Mouse (Mus musculus) liver, adult 2 months (tissue): Measurements from ENCODE around the gene Shroom1. TPM values are rescaled to one million over a fixed set of nuclear protein-coding genes. Genes with fewer than 3 reads are reported as not detected.

Experiments
- DNase-seq: peaks from one replicate; pipeline ENCODE4 v3.0.0-alpha.2; 2011; ENCODE audit warnings: low read depth, low spot score; ENCODE audit errors: extremely low read depth
- H3K27ac ChIP-seq: fragments of 200-500 bp; replicated peaks from 2 replicates; pipeline ENCODE4 v1.5.1; 2012; ENCODE audit warnings: low read depth, mild to moderate bottlenecking, control low read depth, inconsistent platforms, low read length; ENCODE audit not compliant: insufficient read depth
- H3K27me3 ChIP-seq: fragments of 200-500 bp; 2 replicates; pipeline ENCODE4 v1.6.1; 2012; ENCODE audit warnings: mild to moderate bottlenecking, moderate library complexity, low read length, inconsistent platforms; ENCODE audit not compliant: control insufficient read depth, insufficient read depth
- H3K36me3 ChIP-seq: fragments of 200-500 bp; 2 replicates; pipeline ENCODE4 v1.6.1; 2012; ENCODE audit warnings: low read length, inconsistent platforms; ENCODE audit not compliant: control insufficient read depth, insufficient read depth
- H3K4me1 ChIP-seq: fragments of 200-500 bp; 2 replicates; pipeline ENCODE4 v1.6.1; 2011; ENCODE audit warnings: low read length; ENCODE audit not compliant: control insufficient read depth, insufficient read depth
- H3K4me3 ChIP-seq: fragments of 200-500 bp; 2 replicates; pipeline ENCODE4 v1.5.1; 2011; ENCODE audit warnings: low read depth, mild to moderate bottlenecking, control low read depth, low read length, moderate library complexity; ENCODE audit not compliant: insufficient read depth
- H3K79me2 ChIP-seq: fragments of 200-500 bp; 2 replicates; pipeline ENCODE4 v1.6.1; 2012; ENCODE audit warnings: inconsistent platforms, mild to moderate bottlenecking, low read length, moderate library complexity; ENCODE audit not compliant: control insufficient read depth, insufficient read depth
- H3K9ac ChIP-seq: fragments of 200-500 bp; 2 replicates; pipeline ENCODE4 v1.6.1; 2012; ENCODE audit warnings: low read depth, mild to moderate bottlenecking, control low read depth, inconsistent platforms, low read length
- CTCF ChIP-seq: fragments of 200-500 bp; IDR thresholded peaks from 2 replicates; pipeline ENCODE4 v1.5.1; 2011; ENCODE audit warnings: low read depth, low read length, control low read depth
- POLR2A ChIP-seq: fragments of 200-500 bp; IDR thresholded peaks from 2 replicates; pipeline ENCODE4 v1.6.1; 2011; ENCODE audit warnings: low read length, control low read depth; ENCODE audit not compliant: insufficient read depth; ENCODE audit errors: extremely low read depth
- WGBS: fragments of 180-500 bp; shearing (Covaris S2); methylation state at CpG from one replicate; pipeline ENCODE4 v1.1.7; 2018; 5-methylcytosine and 5-hydroxymethylcytosine counted together
- polyA plus RNA-seq: library from polyadenylated mRNA; depleted of rRNA; stranded (reverse); fragments of >200 nt; gene quantifications from 2 replicates; pipeline ENCODE4 v1.2.3, GENCODE M21; 2012
- total RNA-seq: library from RNA; depleted of rRNA; stranded (reverse); fragments of >200 nt; gene quantifications from 2 replicates; pipeline ENCODE4 v1.2.3, GENCODE M21; 2014

Shroom1 gene
- total and polyA plus RNA-seq, 2 experiments, result 12.8 to 43.4 TPM

GRCm38 (mm10) chr11:53489421-53489820, 32.4 kb downstream of the Shroom1 start:
- no peak for DNase-seq
- Histone ChIP-seq H3K4me1 (peaks cover 4% of the 10 kb centered on the region; the same call in 1 of the 2 replicates), H3K9ac (no peak overlapping the region), H3K27ac (no peak overlapping the region), H3K4me3 (no peak overlapping the region), H3K79me2 (no peaks in the 10 kb centered on the region), H3K27me3 (no peaks in the 10 kb centered on the region), H3K36me3 (no peaks in the 10 kb centered on the region)
- TF ChIP-seq POLR2A (no peak), CTCF (no peak)
- 81% methylated on average over 9 of the region's 9 CpGs for WGBS

- H3K4me3 ChIP-seq, result no peak overlapping the region
- H3K36me3 ChIP-seq, result no peaks in the 10 kb centered on the region
- H3K9ac ChIP-seq, result no peak overlapping the region
- DNase-seq, result peak; percentile 13
- WGBS, result 46% methylated on average over 8 of the region's 8 CpGs
- H3K79me2 ChIP-seq, result no peaks in the 10 kb centered on the region
- no peaks in the 10 kb centered on the region for H3K27me3 ChIP-seq
- TF ChIP-seq CTCF (no peak), POLR2A (no peak)
- H3K4me1 ChIP-seq, result peaks cover 4% of the 10 kb centered on the region; the same call in 1 of the 2 replicates
- no peak overlapping the region for H3K27ac ChIP-seq
Observed at GRCm38 (mm10) chr11:53491954-53492401, 35.0 kb downstream of the Shroom1 start.

- H3K4me3 ChIP-seq, result no peak overlapping the region
- TF ChIP-seq CTCF (no peak), POLR2A (no peak)
- no peaks in the 10 kb centered on the region for H3K79me2 ChIP-seq
- no peak for DNase-seq
- no peaks in the 10 kb centered on the region for H3K36me3 ChIP-seq
- no peak overlapping the region for H3K9ac ChIP-seq
- H3K4me1 ChIP-seq, result no peaks in the 10 kb centered on the region
- H3K27ac ChIP-seq, result no peak overlapping the region
- H3K27me3 ChIP-seq, result no peaks in the 10 kb centered on the region
- WGBS, result 81% methylated on average over 3 of the region's 3 CpGs
Observed at GRCm38 (mm10) chr11:53493243-53493955, 36.4 kb downstream of the Shroom1 start.

GRCm38 (mm10) chr11:53495417-53495816, 38.4 kb downstream of the Shroom1 start:
- WGBS, result 83% methylated on average over 6 of the region's 6 CpGs
- Histone ChIP-seq H3K27ac (no peak overlapping the region), H3K27me3 (no peaks in the 10 kb centered on the region), H3K4me1 (no peaks in the 10 kb centered on the region), H3K36me3 (no peaks in the 10 kb centered on the region), H3K4me3 (no peak overlapping the region), H3K79me2 (no peaks in the 10 kb centered on the region), H3K9ac (no peak overlapping the region)
- DNase-seq, result no peak
- no peak for TF ChIP-seq CTCF
- TF ChIP-seq POLR2A, result no peak

GRCm38 (mm10) chr11:53496946-53497345, 39.9 kb downstream of the Shroom1 start:
- TF ChIP-seq POLR2A (no peak), CTCF (no peak)
- DNase-seq, result no peak
- H3K27me3 ChIP-seq, result no peaks in the 10 kb centered on the region
- no peaks in the 10 kb centered on the region for H3K4me1 ChIP-seq
- no peaks in the 10 kb centered on the region for H3K79me2 ChIP-seq
- H3K36me3 ChIP-seq, result no peaks in the 10 kb centered on the region
- WGBS, result 76% methylated on average over 6 of the region's 6 CpGs
- no peak overlapping the region for H3K4me3 ChIP-seq
- H3K9ac ChIP-seq, result no peak overlapping the region
- no peak overlapping the region for H3K27ac ChIP-seq

- Histone ChIP-seq H3K36me3 (no peaks in the 10 kb centered on the region), H3K27me3 (no peaks in the 10 kb centered on the region), H3K79me2 (no peaks in the 10 kb centered on the region), H3K4me3 (no peak overlapping the region), H3K27ac (no peak overlapping the region), H3K4me1 (no peaks in the 10 kb centered on the region), H3K9ac (no peak overlapping the region)
- 18% methylated on average over 11 of the region's 11 CpGs for whole genome bisulfite sequencing
- DNase-seq, result no peak
- TF ChIP-seq CTCF (no peak), POLR2A (no peak)
Observed at GRCm38 (mm10) chr11:53500569-53500968, 43.6 kb downstream of the Shroom1 start.
